Mouse (Mus musculus) cerebral cortex, adult 2 months (tissue): ENCODE data around the gene Rnf216.

Experiments
- whole genome bisulfite sequencing: fragments of 180-500 bp; shearing (Covaris S2); methylation state at CpG from one replicate; pipeline ENCODE4 v1.1.7; 2018; 5-methylcytosine and 5-hydroxymethylcytosine counted together

Gene Rnf216

GRCm38 (mm10) chr5:143112281-143113246 is at the start of gene Rnf216:
TSS of gene Rnf216 (minus strand) at chr5:143112994.
- 1% methylated on average over 89 of the region's 110 CpGs for WGBS

DNA sequence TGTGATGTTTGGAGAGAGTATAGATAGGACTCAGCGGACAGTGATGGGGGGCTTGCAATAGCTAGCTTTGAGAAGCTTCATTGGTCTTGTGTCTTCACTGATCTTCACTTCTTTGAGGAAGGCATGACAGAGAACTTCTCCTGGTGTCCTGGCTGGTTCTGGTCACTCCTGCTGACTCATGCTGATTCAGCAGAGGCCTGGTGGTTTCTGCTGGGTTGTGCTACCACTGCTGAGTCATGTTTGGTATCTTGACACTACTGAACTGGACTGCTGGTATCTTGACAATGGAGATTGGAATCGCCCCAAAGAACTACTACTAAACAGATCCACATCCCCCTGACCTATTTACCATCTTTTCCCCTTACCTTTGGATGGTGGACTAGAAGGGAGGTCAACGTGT is 42.7 kb upstream of the Rnf216 start:
- WGBS, result 89% methylated on average over 3 of the region's 3 CpGs

DNA sequence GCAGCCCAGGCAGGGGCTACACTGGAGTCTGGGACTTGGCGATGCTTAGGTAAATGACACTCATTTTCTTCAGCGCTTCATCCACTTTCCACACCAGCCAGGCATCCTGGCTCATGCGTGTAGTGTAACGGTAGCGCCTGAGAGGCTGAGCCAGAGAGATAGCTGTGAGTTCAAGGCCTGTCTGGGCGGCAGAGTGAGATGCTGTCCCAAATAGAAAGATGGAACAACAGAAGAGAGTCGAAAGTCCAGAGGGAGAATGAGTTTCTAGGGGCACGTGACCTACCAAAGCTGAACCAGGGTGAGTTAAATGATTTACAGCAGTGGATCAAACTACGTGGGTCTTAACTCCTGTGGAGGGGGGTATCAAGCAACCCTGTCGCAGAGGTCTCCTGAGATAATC is 41.0 kb upstream of the Rnf216 start:
- 93% methylated on average over 10 of the region's 10 CpGs for WGBS

DNA sequence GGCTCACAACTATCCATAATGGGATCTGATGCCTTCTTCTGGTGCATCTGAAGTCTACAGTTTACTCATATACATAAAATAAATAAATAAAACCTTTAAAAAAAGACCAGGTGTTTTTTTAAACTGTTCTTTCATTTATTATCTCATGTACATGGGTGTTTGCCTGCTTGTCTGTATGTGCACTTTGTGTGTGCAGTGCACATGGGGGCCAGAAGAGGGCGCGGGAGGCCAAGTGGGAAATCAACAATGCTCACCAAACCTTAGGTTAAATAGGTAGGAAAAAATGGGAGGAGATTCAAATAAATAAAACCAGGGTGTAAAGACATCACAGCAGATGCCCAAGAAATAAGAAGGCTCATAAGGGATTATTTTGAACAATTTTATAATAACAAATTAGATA is 37.2 kb upstream of the Rnf216 start:
- 81% methylated on average over 2 of the region's 2 CpGs for WGBS

GRCm38 (mm10) chr5:143149536-143149935 is 36.7 kb upstream of the Rnf216 start:
- WGBS, result 95% methylated on average over 2 of the region's 2 CpGs

GRCm38 (mm10) chr5:143148661-143149060 is 35.9 kb upstream of the Rnf216 start:
- 91% methylated on average over 5 of the region's 5 CpGs for WGBS

- 75% methylated on average over 3 of the region's 3 CpGs for WGBS
These were observed 34.7 kb upstream of the Rnf216 start, which contains the start of gene Olfr718-ps1 for GRCm38 (mm10) chr5:143147481-143147880. TSS of gene Olfr718-ps1 (minus strand) at chr5:143147581.

GRCm38 (mm10) chr5:143137580-143137979 is 24.8 kb upstream of the Rnf216 start:
- 88% methylated on average over 13 of the region's 13 CpGs for WGBS

DNA sequence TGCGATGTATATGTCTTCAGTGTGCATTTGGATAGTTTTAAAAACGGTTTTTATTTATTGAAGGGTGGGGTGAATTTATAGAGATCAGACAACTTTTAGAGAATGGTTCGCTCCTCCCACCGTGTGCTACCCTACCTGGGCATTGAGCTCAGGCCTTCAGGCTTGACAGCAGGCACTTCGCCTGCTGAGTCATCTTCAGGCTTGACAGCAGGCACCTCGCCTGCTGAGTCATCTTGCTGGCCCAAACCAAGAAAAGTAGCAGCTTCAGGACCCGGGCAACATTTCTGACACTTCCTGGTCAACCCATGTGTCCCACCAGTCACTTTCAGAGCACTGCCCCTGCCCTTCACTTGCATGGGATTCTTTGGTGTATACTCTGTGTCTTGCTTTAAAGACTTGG is 22.2 kb upstream of the Rnf216 start:
- WGBS, result 64% methylated on average over 7 of the region's 7 CpGs

DNA sequence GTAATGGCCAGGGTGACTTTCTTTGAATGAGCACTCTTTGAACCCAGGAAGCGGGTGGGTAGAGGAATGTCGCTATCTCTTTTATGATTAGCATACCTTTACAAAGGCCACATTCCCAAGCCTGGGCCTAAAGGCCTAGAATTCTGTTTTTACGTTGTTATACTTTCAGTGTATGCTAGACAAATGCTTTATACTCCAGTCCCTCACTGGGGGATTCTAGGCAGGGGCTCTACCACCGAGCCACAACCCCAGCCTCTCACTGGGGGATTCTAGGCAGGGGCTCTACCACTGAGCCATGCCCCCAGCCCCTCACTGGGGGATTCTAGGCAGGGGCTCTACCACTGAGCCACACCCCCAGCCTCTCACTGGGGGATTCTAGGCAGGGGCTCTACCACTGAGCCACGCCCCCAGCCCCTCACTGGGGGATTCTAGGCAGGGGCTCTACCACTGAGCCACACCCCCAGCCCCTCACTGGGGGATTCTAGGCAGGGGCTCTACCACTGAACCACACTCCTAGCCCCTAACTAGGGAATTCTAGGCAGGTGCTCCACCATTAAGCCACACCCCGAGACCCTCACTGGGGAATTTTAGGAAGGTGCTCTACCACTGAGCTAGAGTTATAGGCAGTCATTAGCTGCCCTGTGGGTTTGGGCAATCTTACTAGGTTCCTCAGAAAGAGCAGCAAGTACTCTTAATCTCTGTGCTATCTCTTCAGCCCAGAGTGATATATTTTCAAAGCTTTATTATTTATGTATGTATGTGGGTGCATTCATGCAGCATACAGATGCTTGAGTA is 21.6 kb upstream of the Rnf216 start:
- WGBS, result 86% methylated on average over 4 of the region's 6 CpGs

- WGBS, result 84% methylated on average over 13 of the region's 13 CpGs
These were observed 20.2 kb upstream of the Rnf216 start for GRCm38 (mm10) chr5:143132935-143133514.

GRCm38 (mm10) chr5:143130342-143130741 is 17.5 kb upstream of the Rnf216 start:
- WGBS, result 86% methylated on average over 7 of the region's 7 CpGs

DNA sequence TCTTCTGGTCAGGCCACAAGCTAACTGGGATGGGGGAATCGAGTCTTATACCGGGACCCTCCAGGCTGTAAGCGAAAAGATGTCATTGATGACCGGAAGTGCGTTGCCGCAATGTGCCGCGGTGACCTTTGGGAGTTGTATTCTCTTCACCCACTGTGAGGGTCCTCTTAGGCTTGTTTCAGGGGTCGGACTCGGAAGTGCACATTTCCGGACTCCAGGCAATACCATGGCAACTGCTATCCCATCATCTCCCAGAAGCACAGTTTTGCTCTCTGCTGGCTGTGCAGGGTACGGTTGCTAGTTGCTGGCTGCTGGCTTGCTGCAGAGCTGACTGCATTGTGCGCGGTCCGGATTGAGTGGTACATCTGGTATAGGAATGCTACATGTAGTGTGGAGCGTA is 16.3 kb upstream of the Rnf216 start:
- WGBS, result 92% methylated on average over 16 of the region's 16 CpGs

DNA sequence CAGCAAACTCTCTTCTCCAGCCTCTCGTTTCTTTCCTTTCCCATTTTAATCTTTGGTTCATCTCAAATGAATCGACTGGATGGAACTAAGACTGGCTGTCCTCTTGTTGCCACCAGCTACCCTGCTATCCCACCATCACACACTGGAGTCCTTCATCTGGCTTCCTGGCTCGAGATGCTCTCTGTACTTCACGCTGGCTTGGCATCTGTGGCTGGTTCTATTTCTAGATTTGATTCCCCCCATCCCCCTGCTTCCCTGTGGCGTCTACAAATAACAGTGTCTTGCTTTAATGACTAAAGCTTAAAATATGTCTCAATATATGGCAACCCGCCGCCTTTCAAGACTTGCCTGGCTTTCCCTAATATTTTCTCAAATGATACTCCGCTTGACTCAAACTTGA is 15.0 kb upstream of the Rnf216 start:
- 39% methylated on average over 8 of the region's 8 CpGs for WGBS

GRCm38 (mm10) chr5:143126908-143127307 is 14.1 kb upstream of the Rnf216 start:
- 75% methylated on average over 4 of the region's 4 CpGs for WGBS

GRCm38 (mm10) chr5:143126089-143126488 is 13.3 kb upstream of the Rnf216 start:
- WGBS, result 85% methylated on average over 9 of the region's 9 CpGs

- 26% methylated on average over 7 of the region's 7 CpGs for WGBS
These were observed 12.8 kb upstream of the Rnf216 start for GRCm38 (mm10) chr5:143125601-143126000.

DNA sequence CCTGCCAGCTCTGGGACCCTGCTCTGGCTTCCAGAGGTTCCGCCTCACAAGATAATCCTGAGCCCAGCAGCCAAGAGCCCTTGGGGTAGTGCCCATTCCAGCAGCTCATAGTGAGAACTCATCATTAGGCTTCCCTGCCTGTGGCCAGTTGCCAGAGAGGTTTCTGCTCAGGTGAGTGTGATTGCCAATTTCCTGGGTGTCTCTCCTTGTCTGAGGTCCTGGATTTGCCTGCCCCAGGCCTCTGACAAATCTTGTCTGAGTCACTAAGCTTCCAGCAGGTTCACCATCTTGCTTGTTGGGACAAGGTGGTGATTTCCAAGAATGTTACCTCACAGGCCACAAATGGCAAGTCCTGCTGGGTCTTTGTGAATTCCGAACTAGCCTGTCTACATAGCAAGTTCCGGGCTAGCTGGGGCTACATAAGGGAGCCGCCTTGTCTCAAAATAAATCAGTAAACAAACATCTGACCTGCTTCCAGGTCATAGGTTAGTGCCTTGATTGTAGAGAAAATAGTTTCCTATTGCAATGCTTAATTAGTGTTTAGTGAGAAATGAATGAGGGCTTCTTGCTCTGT is 12.1 kb upstream of the Rnf216 start:
- WGBS, result 85% methylated on average over 4 of the region's 4 CpGs

GRCm38 (mm10) chr5:143122673-143123072 is 9.9 kb upstream of the Rnf216 start:
- 67% methylated on average over 1 of the region's 1 CpGs for WGBS

- 65% methylated on average over 8 of the region's 8 CpGs for WGBS
These were observed 9.3 kb upstream of the Rnf216 start for GRCm38 (mm10) chr5:143122125-143122524.

- 90% methylated on average over 3 of the region's 3 CpGs for WGBS
These were observed 6.0 kb downstream of the Rnf216 start for GRCm38 (mm10) chr5:143106842-143107241.

DNA sequence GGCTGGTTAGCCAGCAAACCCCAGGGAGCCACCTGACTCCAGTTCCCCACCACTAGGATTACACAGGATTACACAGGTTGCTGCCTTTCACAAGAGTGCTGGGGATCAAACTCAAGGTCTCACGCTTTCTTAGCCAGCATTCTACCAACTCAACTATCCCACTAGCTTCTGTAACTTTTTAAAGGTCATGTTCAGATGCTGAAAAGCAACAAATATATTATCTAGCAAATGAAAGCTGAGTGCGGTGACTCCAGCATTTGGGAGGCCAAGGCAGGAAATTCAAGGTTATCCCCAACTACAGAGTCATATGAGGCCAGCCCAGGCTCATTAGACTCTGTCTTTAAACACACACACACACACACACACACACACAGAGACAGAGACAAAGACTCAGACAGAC is 9.6 kb downstream of the Rnf216 start:
- 89% methylated on average over 2 of the region's 2 CpGs for WGBS
